Mouse (Mus musculus): ENCODE measurements at regions not wholly inside any gene's neighbourhood (a gene's known extent, or its start where the extent isn't known, plus 50 kb on each side); places are given as distances from the start of the nearest gene placed in this dataset.

DNA sequence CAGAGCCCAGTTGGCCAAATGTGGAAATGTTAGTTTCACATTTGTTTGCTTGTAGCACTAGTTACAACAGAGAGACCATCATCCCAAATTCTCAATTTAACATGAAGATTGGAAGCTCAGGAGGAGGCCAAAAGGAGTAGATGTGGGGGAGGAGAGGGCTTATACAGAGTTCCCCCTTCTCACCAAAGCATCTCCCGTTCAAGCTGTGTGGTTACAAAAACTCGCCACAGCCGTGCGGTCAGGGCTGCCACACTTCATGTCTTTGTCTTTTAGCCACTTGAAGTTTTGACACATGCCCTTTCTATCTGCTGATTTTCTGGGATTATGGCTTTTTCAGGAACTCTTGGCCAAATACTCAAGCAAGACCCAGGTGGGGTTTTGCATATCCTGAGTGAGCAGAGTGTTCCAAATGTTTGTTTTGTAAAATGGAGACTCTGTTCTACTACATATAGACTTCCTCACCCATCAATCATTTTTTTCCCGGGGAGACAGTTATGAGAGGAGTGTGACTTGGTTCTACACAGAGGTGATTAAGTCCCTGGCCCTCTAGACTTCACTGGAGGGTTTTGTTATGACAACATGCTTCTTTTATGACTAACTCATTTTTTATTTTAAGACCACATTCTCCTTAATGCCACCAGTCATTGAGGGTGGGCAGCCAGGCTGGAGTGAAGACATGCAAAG is 605.4 kb upstream of the Sall1 start:
- Histone ChIP-seq H3K27ac (ENCODE audit: insufficient read depth, low read length) (no peak overlapping the region), H3K4me3 (ENCODE audit: insufficient read depth, low read length) (no peak overlapping the region), H3K4me1 (ENCODE audit: control insufficient read depth, insufficient read depth, low read length) (no peaks in the 10 kb centered on the region)
- TF ChIP-seq CTCF (IDR thresholded peaks at IDR 0.05; ENCODE audit: borderline replicate concordance, insufficient read depth, low read length) (no peak), POLR2A (IDR thresholded peaks at IDR 0.05; ENCODE audit: low read depth, low read length) (no peak)

DNA sequence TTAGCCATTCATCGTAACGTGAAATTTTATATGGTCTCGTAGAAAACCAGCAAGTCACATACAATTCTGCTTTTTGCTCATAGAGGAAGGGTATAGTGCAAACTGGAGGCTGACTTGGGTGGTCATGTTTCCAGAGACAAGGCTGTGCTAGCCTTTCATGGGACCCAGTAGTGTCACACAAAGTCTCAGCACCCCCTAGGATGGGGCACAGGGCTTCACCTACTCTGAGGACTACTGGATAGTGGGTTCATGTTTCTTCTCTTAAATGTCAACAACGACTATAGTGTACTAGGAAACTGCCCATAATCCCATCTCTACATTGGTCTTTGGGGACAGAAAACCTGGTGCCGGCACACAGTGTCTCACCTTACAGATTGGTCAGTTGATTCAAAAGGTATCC is 603.0 kb upstream of the Sall1 start:
- TF ChIP-seq CTCF (IDR thresholded peaks at IDR 0.05; ENCODE audit: borderline replicate concordance, insufficient read depth, low read length) (no peak), POLR2A (IDR thresholded peaks at IDR 0.05; ENCODE audit: low read depth, low read length) (no peak)

DNA sequence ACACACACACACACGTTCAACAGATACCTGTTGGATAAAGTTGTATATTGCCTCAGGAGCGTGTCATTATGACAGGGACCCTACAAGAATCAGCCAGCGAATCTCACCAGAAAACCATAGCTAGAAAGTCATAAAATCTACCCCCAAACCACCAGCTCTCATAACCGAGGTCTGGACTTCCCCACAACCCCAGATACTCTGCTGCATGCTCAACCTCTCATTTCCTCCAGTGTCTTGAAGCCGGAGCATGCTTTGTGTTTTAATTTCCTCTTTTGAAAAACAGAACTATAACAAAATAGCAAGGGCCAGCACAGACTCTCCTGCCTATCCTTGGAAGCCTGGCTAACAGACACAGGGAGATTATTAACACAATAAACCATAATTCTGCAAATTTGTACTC is 597.4 kb upstream of the Sall1 start:
- H3K27ac ChIP-seq (ENCODE audit: insufficient read depth, low read length): no peak overlapping the region
- no peak overlapping the region for H3K4me3 ChIP-seq (ENCODE audit: insufficient read depth, low read length)
- no peaks in the 10 kb centered on the region for H3K4me1 ChIP-seq (ENCODE audit: control insufficient read depth, insufficient read depth, low read length)
- no peak for TF ChIP-seq CTCF (IDR thresholded peaks at IDR 0.05; ENCODE audit: borderline replicate concordance, insufficient read depth, low read length)
- no peak for TF ChIP-seq POLR2A (IDR thresholded peaks at IDR 0.05; ENCODE audit: low read depth, low read length)

More for the DNA sequence above, 603.0 kb upstream of the Sall1 start:
- Histone ChIP-seq H3K27ac (ENCODE audit: insufficient read depth, low read length) (no peak overlapping the region), H3K4me3 (ENCODE audit: insufficient read depth, low read length) (no peak overlapping the region), H3K4me1 (ENCODE audit: control insufficient read depth, insufficient read depth, low read length) (no peaks in the 10 kb centered on the region)

DNA sequence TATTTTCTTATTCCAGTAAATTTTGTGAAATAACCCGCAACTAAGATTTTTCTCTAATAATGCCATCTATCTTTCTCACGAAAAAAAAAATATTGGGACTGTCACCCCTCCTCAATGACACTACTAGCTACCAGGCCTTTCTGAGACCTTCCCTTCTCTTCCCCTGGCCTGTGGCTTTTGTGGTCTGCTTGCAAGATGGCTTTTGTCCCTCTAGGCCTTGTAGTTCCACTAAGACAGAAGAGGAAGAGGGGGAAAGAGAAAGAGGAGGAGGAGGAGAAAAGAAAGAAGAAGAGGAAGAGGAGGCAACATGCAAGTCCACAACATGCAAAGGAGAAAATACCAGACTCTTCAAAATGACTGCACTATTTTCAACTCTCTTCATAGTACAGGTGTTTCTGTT is 590.9 kb upstream of the Sall1 start:
- Histone ChIP-seq H3K4me1 (ENCODE audit: control insufficient read depth, insufficient read depth, low read length) (no peaks in the 10 kb centered on the region), H3K27ac (ENCODE audit: insufficient read depth, low read length) (no peak overlapping the region), H3K4me3 (ENCODE audit: insufficient read depth, low read length) (no peak overlapping the region)
- TF ChIP-seq CTCF (IDR thresholded peaks at IDR 0.05; ENCODE audit: borderline replicate concordance, insufficient read depth, low read length): no peak
- TF ChIP-seq POLR2A (IDR thresholded peaks at IDR 0.05; ENCODE audit: low read depth, low read length): no peak

DNA sequence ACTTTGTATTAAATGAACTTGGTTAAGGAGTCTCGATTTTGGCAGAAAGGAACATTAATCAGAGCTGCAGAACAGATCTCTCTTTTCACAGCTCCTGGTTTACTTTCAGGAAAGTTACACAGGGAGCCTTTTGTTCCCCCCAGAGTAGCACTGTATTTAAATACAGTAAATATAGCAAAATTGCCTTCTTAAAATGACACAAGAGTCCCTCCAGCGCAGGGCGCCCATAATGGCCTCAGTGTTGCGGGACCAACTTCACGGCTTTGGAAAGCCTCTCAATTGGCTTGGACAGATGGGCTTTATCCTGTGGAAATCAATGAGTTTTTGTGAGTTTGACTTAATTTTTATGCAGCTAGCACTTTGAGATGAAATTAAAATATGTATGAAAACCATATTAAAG is 588.3 kb upstream of the Sall1 start:
- Histone ChIP-seq H3K4me3 (ENCODE audit: insufficient read depth, low read length) (no peak overlapping the region), H3K4me1 (ENCODE audit: control insufficient read depth, insufficient read depth, low read length) (no peaks in the 10 kb centered on the region), H3K27ac (ENCODE audit: insufficient read depth, low read length) (no peak overlapping the region)
- TF ChIP-seq CTCF (IDR thresholded peaks at IDR 0.05; ENCODE audit: borderline replicate concordance, insufficient read depth, low read length): no peak
- no peak for TF ChIP-seq POLR2A (IDR thresholded peaks at IDR 0.05; ENCODE audit: low read depth, low read length)

DNA sequence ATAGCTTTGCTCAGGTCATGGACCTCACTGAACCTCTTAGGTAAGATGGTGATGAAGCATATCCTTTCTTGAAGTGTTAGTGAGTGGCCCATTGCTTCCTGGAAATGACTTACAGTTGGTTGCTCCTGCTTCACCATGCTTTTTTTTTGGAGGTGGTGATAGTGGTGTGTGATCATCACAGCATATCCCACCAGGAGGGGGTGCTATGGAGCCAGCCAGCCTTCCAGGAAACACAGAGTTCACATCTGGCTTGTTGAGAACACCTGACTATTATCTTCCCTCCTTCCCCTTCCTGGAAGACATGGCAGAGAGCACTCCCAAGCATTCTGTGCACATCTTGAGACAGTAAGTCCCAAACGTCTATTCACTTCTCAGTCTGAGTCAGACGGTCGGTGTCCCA is 586.6 kb upstream of the Sall1 start:
- Histone ChIP-seq H3K27ac (ENCODE audit: insufficient read depth, low read length) (no peak overlapping the region), H3K4me1 (ENCODE audit: control insufficient read depth, insufficient read depth, low read length) (no peaks in the 10 kb centered on the region), H3K4me3 (ENCODE audit: insufficient read depth, low read length) (no peak overlapping the region)
- TF ChIP-seq CTCF (IDR thresholded peaks at IDR 0.05; ENCODE audit: borderline replicate concordance, insufficient read depth, low read length) (no peak), POLR2A (IDR thresholded peaks at IDR 0.05; ENCODE audit: low read depth, low read length) (no peak)

DNA sequence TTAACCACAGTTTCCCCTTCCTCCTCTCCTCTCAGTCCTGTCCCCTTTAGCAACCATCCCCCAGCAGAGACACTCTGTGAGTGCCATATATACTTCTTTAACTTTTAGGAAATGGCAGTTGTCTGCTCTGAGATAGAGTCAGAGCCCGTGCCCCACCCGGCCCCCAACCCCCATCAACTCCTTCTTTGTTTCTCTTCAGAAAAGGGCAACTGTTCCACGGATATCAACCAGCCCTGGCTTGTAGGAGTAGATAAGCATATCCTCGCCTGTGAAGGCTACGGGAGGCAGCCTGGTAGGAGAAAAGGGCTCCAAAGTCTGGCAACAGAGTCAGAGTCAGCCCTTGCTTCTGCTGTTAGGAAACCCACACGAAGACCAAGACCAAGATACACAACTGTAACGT is 574.1 kb upstream of the Sall1 start:
- Histone ChIP-seq H3K4me3 (ENCODE audit: insufficient read depth, low read length) (no peak overlapping the region), H3K4me1 (ENCODE audit: control insufficient read depth, insufficient read depth, low read length) (no peaks in the 10 kb centered on the region), H3K27ac (ENCODE audit: insufficient read depth, low read length) (no peak overlapping the region)
- TF ChIP-seq CTCF (IDR thresholded peaks at IDR 0.05; ENCODE audit: borderline replicate concordance, insufficient read depth, low read length): no peak
- TF ChIP-seq POLR2A (IDR thresholded peaks at IDR 0.05; ENCODE audit: low read depth, low read length): no peak

DNA sequence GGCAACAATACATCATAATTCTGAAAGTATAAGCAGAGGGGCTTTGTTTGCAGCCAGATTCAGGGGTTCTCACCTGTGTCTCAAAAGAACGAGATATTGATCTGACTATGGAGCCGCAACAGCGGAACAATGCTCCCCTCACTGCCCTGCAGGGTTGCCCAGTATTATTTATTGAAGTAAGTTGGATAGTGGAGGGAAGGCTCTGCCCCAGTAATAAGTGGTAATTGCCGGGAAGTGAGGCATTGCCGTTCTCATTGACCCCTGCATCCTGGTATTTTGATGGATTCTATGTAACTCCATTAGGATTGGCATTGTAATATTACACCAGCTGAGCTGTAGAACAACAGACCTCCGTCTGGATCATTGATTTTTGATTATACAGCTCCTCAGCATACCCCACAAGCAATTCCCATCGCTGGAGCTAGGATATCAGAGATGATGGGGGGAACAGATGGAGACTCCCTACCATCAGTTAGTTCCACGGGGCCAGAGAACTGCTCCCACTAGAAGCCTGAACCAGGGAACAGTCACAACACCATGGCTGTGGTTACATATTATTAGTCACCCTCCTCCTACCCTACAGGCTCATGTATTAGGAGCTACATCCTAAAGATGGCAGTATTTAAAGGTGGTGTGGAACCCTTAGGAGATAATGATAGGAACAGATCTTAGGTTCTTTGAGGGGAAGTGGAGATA is 572.0 kb upstream of the Sall1 start:
- no peak overlapping the region for H3K4me3 ChIP-seq (ENCODE audit: insufficient read depth, low read length)
- H3K27ac ChIP-seq (ENCODE audit: insufficient read depth, low read length): no peak overlapping the region
- TF ChIP-seq POLR2A (IDR thresholded peaks at IDR 0.05; ENCODE audit: low read depth, low read length): no peak
- no peak for TF ChIP-seq CTCF (IDR thresholded peaks at IDR 0.05; ENCODE audit: borderline replicate concordance, insufficient read depth, low read length)
- H3K4me1 ChIP-seq (ENCODE audit: control insufficient read depth, insufficient read depth, low read length): no peaks in the 10 kb centered on the region

DNA sequence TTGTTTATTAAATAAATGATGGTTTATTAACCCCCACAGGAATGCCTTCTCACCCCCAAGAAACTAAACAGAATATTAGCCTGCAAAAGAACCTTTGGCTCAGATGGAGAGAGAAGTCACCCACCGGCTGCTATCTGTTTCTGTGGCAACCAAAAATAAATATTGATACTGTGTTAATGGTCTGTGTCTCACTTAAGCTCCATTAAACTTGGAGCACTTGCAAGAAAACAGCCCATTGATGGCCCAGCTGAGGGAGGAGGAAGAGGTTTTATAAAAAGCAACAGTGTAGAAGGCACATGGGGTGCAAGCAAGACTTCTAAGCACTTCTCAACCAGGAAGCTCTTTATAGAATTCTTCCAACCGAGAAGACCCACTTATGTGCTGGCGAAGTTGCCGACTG is 565.1 kb upstream of the Sall1 start:
- Histone ChIP-seq H3K4me1 (ENCODE audit: control insufficient read depth, insufficient read depth, low read length) (no peaks in the 10 kb centered on the region), H3K27ac (ENCODE audit: insufficient read depth, low read length) (no peak overlapping the region), H3K4me3 (ENCODE audit: insufficient read depth, low read length) (no peak overlapping the region)
- TF ChIP-seq CTCF (IDR thresholded peaks at IDR 0.05; ENCODE audit: borderline replicate concordance, insufficient read depth, low read length) (no peak), POLR2A (IDR thresholded peaks at IDR 0.05; ENCODE audit: low read depth, low read length) (no peak)

DNA sequence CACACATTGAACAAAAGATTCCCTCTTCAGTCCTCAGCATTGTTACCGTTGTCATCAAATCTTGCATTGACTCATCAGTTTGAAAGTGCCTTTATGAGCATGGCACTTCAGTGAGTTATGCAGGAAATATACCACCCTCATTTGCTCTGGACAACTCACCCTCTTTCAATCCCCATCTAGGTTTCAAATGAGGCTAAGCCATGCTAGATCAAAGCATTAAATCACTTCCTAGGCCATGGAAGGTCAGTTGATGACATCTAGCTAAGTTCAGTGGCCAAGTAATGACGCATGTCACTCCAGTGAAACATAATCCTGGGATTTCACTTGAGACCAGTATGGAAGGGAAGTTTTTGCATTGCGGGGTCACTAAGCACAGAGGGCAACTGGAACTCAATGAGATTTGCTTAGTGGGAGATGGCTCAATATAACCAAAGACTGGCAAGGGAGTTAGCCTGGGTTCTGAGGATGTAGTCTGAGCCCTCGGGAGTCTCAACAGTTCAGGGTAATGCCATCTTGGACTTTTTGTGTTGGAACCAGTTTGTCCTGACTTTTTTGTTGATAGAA is 562.0 kb upstream of the Sall1 start:
- Histone ChIP-seq H3K4me1 (ENCODE audit: control insufficient read depth, insufficient read depth, low read length) (no peaks in the 10 kb centered on the region), H3K27ac (ENCODE audit: insufficient read depth, low read length) (no peak overlapping the region), H3K4me3 (ENCODE audit: insufficient read depth, low read length) (no peak overlapping the region)
- TF ChIP-seq POLR2A (IDR thresholded peaks at IDR 0.05; ENCODE audit: low read depth, low read length) (no peak), CTCF (IDR thresholded peaks at IDR 0.05; ENCODE audit: borderline replicate concordance, insufficient read depth, low read length) (no peak)
